Mouse (Mus musculus) gastrocnemius, postnatal 36 days (tissue): Measurements from ENCODE around the gene Ell. TPM values are rescaled to one million over a fixed set of nuclear protein-coding genes. Genes with fewer than 3 reads are reported as not detected.

Experiments
- DNase-seq, 2 experiments: peaks; one replicate each; pipeline ENCODE4 v3.0.0; 2022
- intact Hi-C: fragments of 180-260 bp; cut with DNase I; formaldehyde crosslinking; loops from one replicate; pipeline ENCODE4 v1.15.1; 2025
- total RNA-seq, 2 experiments: library from RNA; stranded (reverse); gene quantifications; 2 replicates each; pipeline ENCODE4 v1.2.3; 2021

The Ell gene
- total RNA-seq, 2 experiments from 2014 or later = 9.6 to 10.5 TPM

DNA sequence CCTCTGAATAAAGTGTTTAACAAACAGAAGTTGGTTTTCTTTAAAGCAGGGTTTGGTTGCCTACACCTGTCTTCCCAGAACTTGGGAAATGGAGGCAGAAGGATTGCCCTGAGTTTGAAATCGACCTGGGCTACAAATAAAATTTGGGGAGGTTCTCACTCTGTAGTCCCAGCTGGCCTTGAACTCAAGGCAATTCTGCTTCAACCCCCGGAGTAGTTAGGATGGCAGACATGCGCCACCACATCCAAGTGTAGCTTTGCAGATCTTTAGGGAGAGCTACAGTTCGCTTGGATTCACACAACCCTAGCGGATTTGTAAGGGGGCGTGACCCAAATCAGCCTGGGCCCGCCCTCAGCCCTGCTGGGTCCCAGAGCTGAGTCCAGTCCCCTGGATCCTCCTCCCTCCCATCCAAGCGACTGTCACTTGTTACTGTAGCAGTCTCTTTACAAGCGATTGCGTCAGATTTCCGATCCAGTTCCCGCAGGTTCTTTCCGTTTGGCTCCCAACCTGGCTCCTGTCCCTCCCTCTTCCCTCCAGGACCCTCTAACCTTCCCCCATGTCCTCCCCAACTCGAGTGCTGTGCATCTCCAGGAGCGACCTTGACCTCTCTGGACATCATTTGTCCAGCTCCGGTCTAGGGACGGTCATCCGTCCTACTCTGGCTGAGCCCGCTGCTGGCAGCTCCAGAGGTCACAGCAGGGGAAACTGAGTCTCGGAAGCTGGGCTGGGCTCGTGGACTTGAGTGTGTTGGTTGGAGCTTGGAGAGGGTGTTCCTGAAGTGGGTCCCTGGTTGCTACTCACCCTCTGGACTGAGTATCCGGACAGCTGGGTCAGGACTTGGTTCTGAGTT lies 91.5 kb downstream of the Ell start:
- intact Hi-C loops = loop anchor here (5.0 kb wide), 1 partner anchor 72 kb away; the partner anchor contains the start of gene Iqcn
- peak in 1 of 2 experiments; percentile 47 for DNase-seq

DNA sequence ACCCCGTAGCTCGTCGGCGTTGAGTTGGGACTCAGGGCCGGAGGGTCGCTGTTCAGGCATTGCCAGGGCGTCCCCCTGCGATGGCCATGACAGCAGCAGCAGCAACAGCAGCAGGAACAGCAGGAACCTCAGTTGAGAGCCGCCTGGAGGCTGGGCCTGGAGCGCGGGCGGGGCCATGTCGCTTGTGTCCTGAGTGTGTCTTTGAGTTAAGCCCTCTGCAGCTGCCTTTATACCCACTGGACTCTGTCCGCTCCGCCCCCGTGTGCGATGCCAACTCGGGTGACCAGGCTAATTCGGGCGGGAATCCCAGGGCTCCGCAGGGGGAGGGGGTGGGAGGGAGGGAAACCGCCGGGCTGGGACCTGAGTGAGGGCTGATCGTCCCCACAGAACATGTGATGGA lies 92.2 kb downstream of the Ell start:
- no peak for DNase-seq
- intact Hi-C loops = loop anchor here (5.0 kb wide), 1 partner anchor 71 kb away; the partner anchor contains the start of gene Iqcn

DNA sequence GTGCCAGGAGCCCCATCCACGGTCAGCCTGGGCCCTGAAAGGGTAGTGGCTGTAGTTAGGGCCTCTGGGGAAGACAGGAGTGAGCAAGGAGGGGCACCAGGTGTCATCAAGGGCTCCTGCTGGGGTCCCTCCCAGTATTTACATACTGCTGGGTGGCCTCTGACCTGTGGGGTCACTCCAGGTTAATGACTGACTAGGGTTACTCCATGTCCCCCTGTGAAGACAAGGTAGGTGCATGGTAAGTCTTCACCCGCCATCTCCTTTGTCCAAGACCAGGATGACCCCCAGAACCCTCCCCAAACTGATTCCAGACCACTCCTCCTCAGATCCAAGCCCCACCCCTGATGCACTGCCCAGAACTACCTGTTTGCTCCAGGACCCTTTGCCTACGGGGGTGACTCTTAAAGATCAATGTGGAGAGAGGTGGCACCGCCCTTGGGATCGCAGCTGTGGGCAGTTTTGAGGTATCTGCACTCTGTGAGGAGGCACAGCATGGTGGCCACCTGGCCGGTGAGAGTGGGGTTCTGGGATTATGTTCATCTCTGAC lies 93.2 kb downstream of the Ell start, which contains the start of gene Gdf15:
TSS of gene Gdf15 (minus strand) at position 111 of the 547 bp plus-strand sequence.
- DNase-seq = no peak
- intact Hi-C loops = loop anchor here (5.0 kb wide), 1 partner anchor 70 kb away; the partner anchor contains the start of gene Iqcn

- intact Hi-C loops = loop anchor here (5.0 kb wide), 1 partner anchor 68 kb away; the partner anchor contains the start of gene Iqcn
- peak in 1 of 2 experiments; percentile 60 for DNase-seq
Observed at GRCm38 (mm10) chr8:70634066-70634465, 94.8 kb downstream of the Ell start.

DNA sequence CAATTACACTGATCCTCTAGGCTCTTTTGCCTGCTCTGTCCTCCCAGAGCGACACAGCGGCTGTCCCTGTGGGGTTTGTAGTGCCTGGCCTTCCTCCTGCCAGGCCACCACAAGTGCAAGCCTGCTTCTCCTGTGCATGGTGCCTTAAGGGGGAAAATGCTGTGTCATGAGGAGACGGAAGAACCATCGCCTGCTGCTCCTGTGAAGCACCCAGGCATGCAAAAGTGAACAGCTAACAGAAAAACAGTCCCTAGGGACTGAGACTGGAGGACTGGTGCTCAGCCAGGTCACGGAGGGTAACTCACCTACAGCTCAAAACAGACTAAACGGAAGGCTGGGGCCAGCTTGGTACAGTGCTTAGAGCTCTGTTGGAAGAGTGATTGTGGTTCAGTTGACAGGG lies 96.3 kb downstream of the Ell start:
- no peak for DNase-seq
- intact Hi-C loops = no loop called here

DNA sequence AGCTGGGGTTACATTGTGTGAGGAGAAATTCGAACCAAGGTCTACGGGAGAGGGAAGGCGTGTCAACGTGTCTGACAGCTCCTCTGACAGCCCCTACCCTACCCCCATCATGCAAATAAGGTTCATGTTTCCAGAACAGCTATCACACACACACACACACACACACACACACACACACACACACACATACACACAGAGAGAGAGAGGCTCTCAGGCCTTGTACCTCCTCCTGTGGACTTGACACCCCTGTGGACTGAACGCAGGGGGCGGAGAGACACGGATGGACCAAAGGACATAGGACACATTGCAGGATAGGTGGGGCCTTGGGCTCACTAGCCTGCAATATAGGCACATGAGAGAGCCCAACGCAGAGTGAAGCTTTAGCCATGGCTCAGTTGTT lies 97.6 kb downstream of the Ell start:
- intact Hi-C loops = no loop called here
- no peak for DNase-seq

- DNase-seq = no peak
- intact Hi-C loops = no loop called here
Observed at GRCm38 (mm10) chr8:70638752-70639151, 99.5 kb downstream of the Ell start.

Other genes with a start within 250 kb of the Ell start
- gene Ddx49, start 237.0 kb upstream of the Ell start, total RNA-seq = 10 to 100 TPM; 28.8 to 33.0 TPM
- gene Cope, start 236.9 kb upstream of the Ell start, total RNA-seq = 100 to 1,000 TPM; 115 TPM
- gene Cers1, start 223.7 kb upstream of the Ell start, total RNA-seq = 10 to 100 TPM; 14.1 to 19.1 TPM
- gene Gdf1, start 209.6 kb upstream of the Ell start, total RNA-seq = 1 to 10 TPM in 1 of 2 experiments, under 1 TPM in 1; 0.52 to 3.9 TPM
- 10 to 100 TPM; 27.0 to 27.6 TPM for gene Upf1, start 186.2 kb upstream of the Ell start, total RNA-seq
- 1 to 10 TPM; 8.9 to 9.9 TPM for gene Comp, start 165.9 kb upstream of the Ell start, total RNA-seq
- gene Crtc1, start 99.9 kb upstream of the Ell start, total RNA-seq = 1 to 10 TPM; 5.3 to 7.5 TPM
- 1 to 10 TPM; 6.8 to 7.5 TPM for gene Klhl26, start 62.5 kb upstream of the Ell start, total RNA-seq
- not detected for gene Tmem59l, start 52.1 kb upstream of the Ell start, total RNA-seq
- gene Crlf1, start 46.3 kb upstream of the Ell start, total RNA-seq = 1 to 10 TPM; 3.4 to 3.8 TPM
- 100 to 1,000 TPM; 126 to 128 TPM for gene Rex1bd, start 32.7 kb upstream of the Ell start, total RNA-seq
- 100 to 1,000 TPM; 787 to 802 TPM for gene Uba52, start 28.7 kb upstream of the Ell start, total RNA-seq
- gene Fkbp8, start 11.7 kb upstream of the Ell start, total RNA-seq = 100 to 1,000 TPM in 1 of 2 experiments, 10 to 100 TPM in 1; 99.3 to 107 TPM
- 10 to 100 TPM; 67.7 to 74.7 TPM for gene Kxd1, start 11.5 kb upstream of the Ell start, total RNA-seq
- 1 to 10 TPM; 4.1 to 5.1 TPM for gene Isyna1, start 54.9 kb downstream of the Ell start, total RNA-seq
- gene Ssbp4, start 69.4 kb downstream of the Ell start, total RNA-seq = 10 to 100 TPM; 12.5 to 15.9 TPM
- under 1 TPM; 0.38 to 0.64 TPM for gene Lrrc25, start 76.7 kb downstream of the Ell start, total RNA-seq
- gene Gdf15, start 93.0 kb downstream of the Ell start, total RNA-seq = under 1 TPM in 1 of 2 experiments, not detected in 1; 0.18 TPM
- gene Pgpep1, start 120.9 kb downstream of the Ell start, total RNA-seq = 10 to 100 TPM; 11.1 to 15.9 TPM
- gene Lsm4, start 133.8 kb downstream of the Ell start, total RNA-seq = 10 to 100 TPM; 54.9 to 63.3 TPM
- gene Jund, start 159.5 kb downstream of the Ell start, total RNA-seq = 10 to 100 TPM; 60.6 to 77.9 TPM
- under 1 TPM in 1 of 2 experiments, not detected in 1; 0.05 TPM for gene Iqcn, start 164.0 kb downstream of the Ell start, total RNA-seq
- not detected for gene Gm3336, start 179.1 kb downstream of the Ell start, total RNA-seq
- 1 to 10 TPM; 1.9 to 2.1 TPM for gene Pde4c, start 184.3 kb downstream of the Ell start, total RNA-seq
- 10 to 100 TPM; 36.8 to 37.3 TPM for gene Rab3a, start 215.2 kb downstream of the Ell start, total RNA-seq
- gene Mpv17l2, start 221.5 kb downstream of the Ell start, total RNA-seq = 10 to 100 TPM; 20.7 to 21.4 TPM
- 10 to 100 TPM; 14.3 to 16.1 TPM for gene Pik3r2, start 237.3 kb downstream of the Ell start, total RNA-seq